Mouse (Mus musculus) ES-E14 (cell line): ENCODE measurements around the gene Tsr3. TPM values are rescaled to one million over a fixed set of nuclear protein-coding genes. Genes with fewer than 3 reads are reported as not detected.

ENCODE experiments used
- DNase-seq: peaks from one replicate; pipeline ENCODE4 v3.0.0-alpha.2; 2013; ENCODE audit warnings: low read depth, low spot score
- H3K27ac ChIP-seq: 2 replicates; pipeline ENCODE4 v1.5.1; 2012; ENCODE audit warnings: low read depth, mild to moderate bottlenecking, low read length, moderate library complexity, mixed read lengths; ENCODE audit not compliant: poor library complexity, insufficient read depth, severe bottlenecking
- H3K36me3 ChIP-seq: 2 replicates; pipeline ENCODE4 v1.6.1; 2012; ENCODE audit warnings: mild to moderate bottlenecking, low read length, moderate library complexity, mixed read lengths; ENCODE audit not compliant: control insufficient read depth, poor library complexity, insufficient read depth, severe bottlenecking
- H3K4me1 ChIP-seq, 2 experiments: fragments of 150-350 bp in 1 of 2; sonication (generic) in 1 of 2; 2 replicates each; pipeline ENCODE4 v1.6.1; 2012; ENCODE audit warnings: low read length in 2 of 2, mild to moderate bottlenecking in 1 of 2, mixed read lengths in 1 of 2; ENCODE audit not compliant: control insufficient read depth in 2 of 2, insufficient read depth in 2 of 2, poor library complexity in 1 of 2
- H3K4me3 ChIP-seq, 2 experiments: fragments of 150-350 bp in 1 of 2; sonication (generic) in 1 of 2; 2 replicates each; pipeline ENCODE4 v1.5.1; 2012; ENCODE audit warnings: low read length in 2 of 2, low read depth in 1 of 2, mild to moderate bottlenecking in 1 of 2, mixed read lengths in 1 of 2; ENCODE audit not compliant: insufficient read depth in 1 of 2, poor library complexity in 1 of 2, severe bottlenecking in 1 of 2
- H3K9ac ChIP-seq: 2 replicates; pipeline ENCODE4 v1.6.1; 2012; ENCODE audit warnings: low read depth, mild to moderate bottlenecking, low read length, mixed read lengths; ENCODE audit not compliant: poor library complexity, insufficient read depth, severe bottlenecking
- H3K9me3 ChIP-seq: fragments of 150-350 bp; sonication (generic); 2 replicates; pipeline ENCODE4 v1.6.1; 2012; ENCODE audit warnings: low read depth, mild to moderate bottlenecking, low read length; ENCODE audit not compliant: control insufficient read depth, insufficient read depth
- CHD2 ChIP-seq: IDR thresholded peaks from 2 replicates; pipeline ENCODE4 v1.6.1; 2014; ENCODE audit warnings: mild to moderate bottlenecking, low read depth, low read length, inconsistent platforms
- HCFC1 ChIP-seq: IDR thresholded peaks from 2 replicates; pipeline ENCODE4 v1.6.1; 2012; ENCODE audit warnings: low read length, inconsistent platforms, borderline replicate concordance; ENCODE audit not compliant: insufficient read depth
- MAFK ChIP-seq: IDR thresholded peaks from 2 replicates; pipeline ENCODE4 v1.6.1; 2014; ENCODE audit warnings: mild to moderate bottlenecking, low read depth, low read length, inconsistent platforms; ENCODE audit not compliant: insufficient read depth
- ZC3H11A ChIP-seq: IDR thresholded peaks from 2 replicates; pipeline ENCODE4 v1.6.1; 2012; ENCODE audit warnings: low read depth, mild to moderate bottlenecking, inconsistent platforms, low read length, borderline replicate concordance
- ZNF384 ChIP-seq: IDR thresholded peaks from 2 replicates; pipeline ENCODE4 v1.6.1; 2012; ENCODE audit warnings: low read depth, low read length, inconsistent platforms
- in situ Hi-C, 2 experiments: fragments of 600-800 bp; cut with MboI; formaldehyde crosslinking; loops; one replicate each; pipeline ENCODE4 v1.15.1; 2025; ENCODE audit warnings: low sequenced_read_pairs in 2 of 2, inconsistent platforms in 1 of 2; ENCODE audit not compliant: unreplicated experiment in 2 of 2
- total RNA-seq: library from RNA; depleted of rRNA; stranded (reverse); fragments of 300-350 nt; gene quantifications from 2 replicates; pipeline ENCODE4 v1.2.3, GENCODE M21; 2012

The Tsr3 gene
- total RNA-seq, 1 experiment = 34.9 TPM

DNA sequence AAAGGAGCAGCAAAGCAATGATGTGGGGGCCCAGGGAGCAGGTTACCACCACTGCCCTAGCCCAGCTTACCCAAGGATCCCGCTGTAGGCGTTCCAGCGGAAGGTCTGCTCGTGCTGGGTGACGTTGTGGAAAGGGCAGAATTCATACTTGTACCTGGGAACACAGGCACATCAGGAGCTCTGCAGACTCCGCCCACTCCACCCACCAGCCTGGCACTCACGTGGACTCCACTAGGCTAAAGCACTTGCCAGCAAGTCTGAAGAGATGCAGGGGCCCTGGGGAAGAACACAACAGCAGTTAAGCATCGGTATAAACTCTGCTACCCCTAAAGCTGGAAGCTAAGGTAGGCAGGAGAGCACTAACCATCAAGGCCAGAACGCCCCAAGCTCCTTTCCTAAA is 4.3 kb upstream of the Tsr3 start:
- H3K27ac ChIP-seq = no peak overlapping the region
- no peak overlapping the region for H3K4me3 ChIP-seq
- in situ Hi-C loops = no loop called here
- H3K9me3 ChIP-seq = no peaks in the 10 kb centered on the region
- DNase-seq = no peak
- TF ChIP-seq CHD2 = no peak
- no peak for TF ChIP-seq ZC3H11A
- TF ChIP-seq MAFK = no peak
- TF ChIP-seq HCFC1 = no peak
- no peak for TF ChIP-seq ZNF384
- peaks cover 20% of the 10 kb centered on the region for H3K36me3 ChIP-seq
- H3K4me1 ChIP-seq = peaks cover 0 to 2% of the 10 kb centered on the region in 2 experiments; a peak in 1 of 4 replicates
- H3K9ac ChIP-seq = no peak overlapping the region

DNA sequence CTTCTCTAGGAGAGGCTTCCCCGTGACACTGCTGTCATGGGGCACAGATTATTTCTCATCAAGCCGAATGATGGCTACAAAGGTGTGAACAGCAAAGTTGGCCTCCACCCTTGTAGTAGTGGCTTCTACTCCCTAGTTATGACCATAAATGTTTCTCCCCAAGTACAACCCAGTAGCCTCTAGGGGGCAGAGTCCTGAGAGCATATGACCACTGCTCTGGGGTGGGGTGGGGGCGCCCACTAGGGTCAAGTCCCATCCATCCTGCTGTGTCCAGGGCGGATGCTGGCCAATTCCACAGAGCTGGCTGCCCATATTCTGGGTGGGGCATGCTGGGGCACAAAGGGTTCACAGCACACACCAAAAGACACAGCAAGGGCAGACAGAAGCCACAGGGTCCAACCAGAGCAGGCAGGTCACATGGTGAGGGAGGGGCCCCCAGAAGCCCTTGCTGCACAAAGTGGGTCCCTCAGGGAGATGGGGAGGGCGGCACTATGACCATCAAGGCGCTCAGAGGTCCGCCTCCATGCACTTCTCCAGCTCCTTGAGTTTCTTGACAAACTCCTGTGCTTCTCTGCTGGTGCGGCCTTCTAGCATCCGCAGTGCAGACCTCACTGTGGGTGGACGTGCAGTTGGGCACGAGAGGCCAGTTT is 3.3 kb downstream of the Tsr3 start:
- no peaks in the 10 kb centered on the region for H3K9me3 ChIP-seq
- H3K4me1 ChIP-seq = peaks cover 3 to 23% of the 10 kb centered on the region in 2 experiments; a peak in 2 of 4 replicates
- DNase-seq = no peak
- H3K27ac ChIP-seq = no peak overlapping the region
- peaks cover 9% of the 10 kb centered on the region; the same call in 1 of the 2 replicates for H3K36me3 ChIP-seq
- TF ChIP-seq ZNF384 = no peak
- no peak for TF ChIP-seq ZC3H11A
- no peak for TF ChIP-seq CHD2
- TF ChIP-seq MAFK = no peak
- TF ChIP-seq HCFC1 = no peak
- in situ Hi-C loops = no loop called here
- peak overlapping the region; percentile 30; the same call in 1 of the 2 replicates for H3K9ac ChIP-seq
- peak overlapping the region; percentile 42 to 56; a peak in 3 of 4 replicates for H3K4me3 ChIP-seq

DNA sequence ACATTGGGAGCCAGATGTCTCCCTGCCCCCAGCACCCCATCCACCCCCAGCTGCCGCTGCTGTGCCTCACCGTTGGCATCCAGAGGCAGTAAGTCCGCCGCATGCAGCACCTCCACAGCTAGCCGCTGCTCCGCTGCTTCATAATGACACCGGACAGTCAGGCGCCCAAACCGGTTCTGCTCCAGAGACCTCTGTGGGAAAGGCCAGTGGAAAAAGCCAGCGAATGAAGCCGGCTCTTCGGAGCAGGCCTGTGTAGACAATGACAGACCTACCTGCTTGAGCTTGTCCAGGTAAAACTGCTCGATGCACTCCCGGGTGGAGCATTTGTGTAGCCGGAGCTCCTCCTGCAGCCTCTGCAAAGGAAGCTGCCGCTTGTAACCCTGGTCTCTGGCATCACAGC is 4.3 kb downstream of the Tsr3 start:
- Histone ChIP-seq H3K36me3 (peaks cover 9% of the 10 kb centered on the region; the same call in 1 of the 2 replicates), H3K4me3 (peak overlapping the region; percentile 42 to 56; a peak in 2 of 4 replicates), H3K4me1 (peaks cover 3 to 23% of the 10 kb centered on the region in 2 experiments; a peak in 2 of 4 replicates), H3K9ac (peak overlapping the region; percentile 30; the same call in 1 of the 2 replicates), H3K27ac (no peak overlapping the region), H3K9me3 (no peaks in the 10 kb centered on the region)
- in situ Hi-C loops = no loop called here
- TF ChIP-seq MAFK = no peak
- TF ChIP-seq HCFC1 = no peak
- TF ChIP-seq CHD2 = no peak
- TF ChIP-seq ZC3H11A = no peak
- TF ChIP-seq ZNF384 = no peak
- no peak for DNase-seq

DNA sequence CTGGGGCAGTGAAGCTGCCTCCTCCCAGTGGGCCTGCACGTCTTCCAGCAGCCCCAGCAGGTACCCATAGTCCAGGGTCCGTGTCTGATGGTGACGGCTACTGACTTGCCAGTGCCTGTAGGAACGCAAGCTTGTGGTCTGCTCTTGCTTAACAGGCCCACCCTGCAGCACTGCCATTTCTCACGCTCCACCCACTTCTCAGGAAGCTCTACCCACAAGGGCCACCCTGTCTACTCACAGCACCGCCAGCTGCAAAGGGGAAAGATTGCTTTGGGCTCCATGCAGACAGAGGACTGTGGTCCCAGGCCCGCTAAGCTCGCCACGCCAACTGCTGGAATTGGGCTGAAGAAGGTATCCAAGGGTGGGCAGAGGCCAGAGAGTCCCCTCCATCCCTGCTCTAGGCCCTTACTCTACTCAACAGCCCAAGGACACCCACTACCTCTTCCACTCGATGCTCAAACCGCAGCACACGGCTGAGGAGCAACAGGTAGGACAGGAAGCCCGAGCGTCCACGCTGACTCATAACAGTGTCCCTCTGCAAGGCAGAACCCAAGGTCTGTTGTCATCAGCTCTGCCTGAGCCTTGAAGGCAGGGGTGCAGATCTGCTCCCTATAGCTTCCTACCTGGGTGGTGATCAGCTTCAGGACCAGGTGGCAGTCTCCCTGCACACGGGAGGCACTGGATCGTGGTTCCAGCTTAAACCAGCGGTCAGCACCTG is 8.2 kb downstream of the Tsr3 start:
- H3K4me3 ChIP-seq = no peak overlapping the region
- no peaks in the 10 kb centered on the region; the same call in 1 of the 2 replicates for H3K36me3 ChIP-seq
- no peak overlapping the region for H3K27ac ChIP-seq
- H3K9me3 ChIP-seq = no peaks in the 10 kb centered on the region
- H3K4me1 ChIP-seq = peaks cover 3 to 12% of the 10 kb centered on the region in 2 experiments; a peak in 2 of 4 replicates
- no peak overlapping the region for H3K9ac ChIP-seq
- TF ChIP-seq MAFK (no peak), ZNF384 (no peak), HCFC1 (no peak), CHD2 (no peak), ZC3H11A (no peak)
- DNase-seq = no peak
- in situ Hi-C loops = no loop called here
